Mouse (Mus musculus): ENCODE data around the gene Tcf7l1. TPM values are rescaled to one million over a fixed set of nuclear protein-coding genes. Genes with fewer than 3 reads are reported as not detected.
A peak's percentile ranks its signal among the peaks of the same experiment; 100 is the strongest.

Tcf7l1 gene
- polyA plus RNA-seq, 1 experiment from 2014 or later: 13.6 TPM

GRCm38 (mm10) chr6:72711508-72712081 lies 77.5 kb downstream of the Tcf7l1 start:
- no peaks in the 10 kb centered on the region for H3K36me3 ChIP-seq (ENCODE audit: control insufficient read depth, insufficient read depth)
- 0 out of 2 replicates have a peak, but pooled peaks have one; percentile 50 for ATAC-seq (replicated peaks; ENCODE audit: extremely low read depth, insufficient read depth, low FRiP score)
- H3K27ac ChIP-seq (ENCODE audit: low read length): peak overlapping the region; percentile 37
- 39% methylated on average over 8 of the region's 8 CpGs for WGBS
- H3K9ac ChIP-seq (ENCODE audit: low read length): no peak overlapping the region; the same call in 1 of the 2 replicates
- H3K4me3 ChIP-seq (ENCODE audit: low read length): no peak overlapping the region
- no peaks in the 10 kb centered on the region for H3K27me3 ChIP-seq (ENCODE audit: control insufficient read depth, insufficient read depth, low read length)
- H3K4me1 ChIP-seq (ENCODE audit: control insufficient read depth, insufficient read depth, low read length): peaks cover 32% of the 10 kb centered on the region
- no peak overlapping the region for H3K4me2 ChIP-seq (ENCODE audit: low read depth, low read length)
- no peaks in the 10 kb centered on the region for H3K9me3 ChIP-seq (replicated peaks; ENCODE audit: control insufficient read depth, low read length)

GRCm38 (mm10) chr6:72710897-72711507 lies 78.1 kb downstream of the Tcf7l1 start:
- Histone ChIP-seq H3K4me2 (ENCODE audit: low read depth, low read length) (no peak overlapping the region), H3K4me1 (ENCODE audit: control insufficient read depth, insufficient read depth, low read length) (peaks cover 32% of the 10 kb centered on the region), H3K9me3 (replicated peaks; ENCODE audit: control insufficient read depth, low read length) (no peaks in the 10 kb centered on the region), H3K27ac (ENCODE audit: low read length) (peak overlapping the region; percentile 37), H3K27me3 (ENCODE audit: control insufficient read depth, insufficient read depth, low read length) (no peaks in the 10 kb centered on the region), H3K9ac (ENCODE audit: low read length) (no peak overlapping the region; the same call in 1 of the 2 replicates), H3K36me3 (ENCODE audit: control insufficient read depth, insufficient read depth) (no peaks in the 10 kb centered on the region), H3K4me3 (ENCODE audit: low read length) (no peak overlapping the region)
- WGBS: 70% methylated on average over 10 of the region's 10 CpGs
- no peak for ATAC-seq (replicated peaks; ENCODE audit: extremely low read depth, insufficient read depth, low FRiP score)

DNA sequence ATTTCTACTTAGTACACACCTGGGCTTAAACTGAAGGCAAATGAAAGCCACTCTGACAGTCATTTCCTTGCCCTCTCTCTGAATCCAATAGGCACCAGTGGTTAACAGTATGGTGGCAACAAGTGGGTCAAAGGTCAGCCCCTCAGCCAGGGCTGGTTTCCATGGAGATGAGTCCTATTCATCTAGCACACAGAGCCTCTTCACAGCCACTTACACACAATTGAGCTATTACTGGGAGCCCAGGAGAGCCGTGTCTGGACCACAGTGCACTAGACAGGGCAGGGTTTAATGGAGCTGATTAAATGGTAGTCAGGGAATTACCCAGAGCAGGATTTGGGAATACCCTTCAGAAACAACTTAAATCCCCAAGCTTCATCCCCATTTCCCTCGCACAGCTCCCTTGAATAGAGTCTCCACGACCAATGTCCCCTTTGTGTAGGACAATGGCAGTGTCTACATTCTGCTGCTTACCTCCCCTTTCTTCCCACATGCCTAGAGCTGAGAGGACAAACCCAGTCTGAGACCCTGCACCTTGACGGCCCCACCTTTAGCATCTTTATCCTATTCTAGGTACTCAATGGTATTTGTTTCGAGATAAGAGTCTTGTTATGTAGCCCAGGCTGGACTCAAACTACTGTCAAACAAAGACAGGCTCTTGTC lies 89.5 kb downstream of the Tcf7l1 start:
- Histone ChIP-seq H3K27me3 (ENCODE audit: control insufficient read depth, insufficient read depth, low read length) (no peaks in the 10 kb centered on the region), H3K9me3 (replicated peaks; ENCODE audit: control insufficient read depth, low read length) (no peaks in the 10 kb centered on the region), H3K9ac (ENCODE audit: low read length) (no peak overlapping the region), H3K4me1 (ENCODE audit: control insufficient read depth, insufficient read depth, low read length) (peaks cover 18% of the 10 kb centered on the region), H3K4me2 (ENCODE audit: low read depth, low read length) (no peak overlapping the region), H3K36me3 (ENCODE audit: control insufficient read depth, insufficient read depth) (no peaks in the 10 kb centered on the region), H3K4me3 (ENCODE audit: low read length) (no peak overlapping the region), H3K27ac (ENCODE audit: low read length) (no peak overlapping the region)
- WGBS: 70% methylated on average over 5 of the region's 5 CpGs
- no peak for ATAC-seq (replicated peaks; ENCODE audit: extremely low read depth, insufficient read depth, low FRiP score)

GRCm38 (mm10) chr6:72698559-72698958 lies 90.5 kb downstream of the Tcf7l1 start:
- Histone ChIP-seq H3K27ac (ENCODE audit: low read length) (no peak overlapping the region), H3K4me3 (ENCODE audit: low read length) (no peak overlapping the region), H3K27me3 (ENCODE audit: control insufficient read depth, insufficient read depth, low read length) (no peaks in the 10 kb centered on the region), H3K9ac (ENCODE audit: low read length) (no peak overlapping the region), H3K4me2 (ENCODE audit: low read depth, low read length) (no peak overlapping the region), H3K4me1 (ENCODE audit: control insufficient read depth, insufficient read depth, low read length) (peaks cover 27% of the 10 kb centered on the region), H3K9me3 (replicated peaks; ENCODE audit: control insufficient read depth, low read length) (no peaks in the 10 kb centered on the region), H3K36me3 (ENCODE audit: control insufficient read depth, insufficient read depth) (no peaks in the 10 kb centered on the region)
- ATAC-seq (replicated peaks; ENCODE audit: extremely low read depth, insufficient read depth, low FRiP score): no peak
- 93% methylated on average over 5 of the region's 5 CpGs for WGBS

- H3K9ac ChIP-seq (ENCODE audit: low read length): no peak overlapping the region
- H3K9me3 ChIP-seq (replicated peaks; ENCODE audit: control insufficient read depth, low read length): no peaks in the 10 kb centered on the region
- WGBS: 35% methylated on average over 11 of the region's 11 CpGs
- H3K36me3 ChIP-seq (ENCODE audit: control insufficient read depth, insufficient read depth): no peaks in the 10 kb centered on the region
- H3K27ac ChIP-seq (ENCODE audit: low read length): no peak overlapping the region
- no peak for ATAC-seq (replicated peaks; ENCODE audit: extremely low read depth, insufficient read depth, low FRiP score)
- peaks cover 39% of the 10 kb centered on the region for H3K4me1 ChIP-seq (ENCODE audit: control insufficient read depth, insufficient read depth, low read length)
- H3K27me3 ChIP-seq (ENCODE audit: control insufficient read depth, insufficient read depth, low read length): no peaks in the 10 kb centered on the region
- H3K4me2 ChIP-seq (ENCODE audit: low read depth, low read length): no peak overlapping the region
- no peak overlapping the region for H3K4me3 ChIP-seq (ENCODE audit: low read length)
These were observed 92.3 kb downstream of the Tcf7l1 start for GRCm38 (mm10) chr6:72696601-72697335.

- no peaks in the 10 kb centered on the region for H3K27me3 ChIP-seq (ENCODE audit: control insufficient read depth, insufficient read depth, low read length)
- H3K9me3 ChIP-seq (replicated peaks; ENCODE audit: control insufficient read depth, low read length): no peaks in the 10 kb centered on the region
- peak overlapping the region; percentile 17; the same call in 1 of the 2 replicates for H3K4me2 ChIP-seq (ENCODE audit: low read depth, low read length)
- no peak overlapping the region for H3K4me3 ChIP-seq (ENCODE audit: low read length)
- H3K27ac ChIP-seq (ENCODE audit: low read length): peak overlapping the region; percentile 56
- no peak overlapping the region for H3K9ac ChIP-seq (ENCODE audit: low read length)
- WGBS: 31% methylated on average over 10 of the region's 10 CpGs
- no peak for ATAC-seq (replicated peaks; ENCODE audit: extremely low read depth, insufficient read depth, low FRiP score)
- H3K36me3 ChIP-seq (ENCODE audit: control insufficient read depth, insufficient read depth): no peaks in the 10 kb centered on the region
- H3K4me1 ChIP-seq (ENCODE audit: control insufficient read depth, insufficient read depth, low read length): peaks cover 44% of the 10 kb centered on the region
These were observed 94.3 kb downstream of the Tcf7l1 start for GRCm38 (mm10) chr6:72694791-72695204.

DNA sequence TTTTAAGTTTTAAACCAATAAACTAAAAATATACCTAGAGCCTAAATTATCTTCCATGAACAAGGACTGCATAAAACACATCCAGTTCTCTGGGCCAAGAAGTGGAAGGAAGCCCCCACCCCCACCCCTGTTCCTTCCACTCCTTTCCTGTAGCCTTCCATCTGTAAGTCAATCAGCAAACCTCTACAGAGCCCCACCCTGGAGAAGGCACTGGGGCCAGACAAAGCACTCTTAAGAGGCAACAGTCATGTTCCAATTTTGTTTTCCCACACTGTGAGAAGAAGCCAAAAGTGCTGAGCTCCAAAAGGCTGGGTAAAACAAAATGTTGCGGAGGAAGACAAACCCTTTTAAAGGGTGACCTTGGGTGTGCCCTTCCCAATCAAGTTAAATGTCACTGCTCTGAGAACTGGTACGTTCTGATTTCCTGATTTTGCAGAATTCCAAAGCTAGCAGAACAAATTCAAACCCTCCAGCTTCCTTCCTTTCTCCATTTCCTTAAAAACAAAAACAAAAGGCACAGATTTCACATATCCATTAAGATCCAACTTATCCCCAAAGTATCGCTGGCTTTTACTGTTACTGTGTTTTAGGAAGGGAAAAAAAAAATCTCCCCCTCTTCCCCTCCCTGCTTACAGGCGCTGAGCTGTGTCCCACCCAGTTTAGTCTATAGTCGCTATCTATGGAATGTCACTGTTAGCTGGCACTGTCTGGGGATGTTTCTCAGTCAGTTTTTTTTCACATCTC lies 94.8 kb downstream of the Tcf7l1 start:
- H3K4me1 ChIP-seq (ENCODE audit: control insufficient read depth, insufficient read depth, low read length): peaks cover 44% of the 10 kb centered on the region
- 16% methylated on average over 5 of the region's 5 CpGs for WGBS
- no peaks in the 10 kb centered on the region for H3K27me3 ChIP-seq (ENCODE audit: control insufficient read depth, insufficient read depth, low read length)
- peak; percentile 38; the same call in 1 of the 2 replicates for ATAC-seq (replicated peaks; ENCODE audit: extremely low read depth, insufficient read depth, low FRiP score)
- peak overlapping the region; percentile 56 for H3K27ac ChIP-seq (ENCODE audit: low read length)
- no peak overlapping the region for H3K4me3 ChIP-seq (ENCODE audit: low read length)
- no peaks in the 10 kb centered on the region for H3K9me3 ChIP-seq (replicated peaks; ENCODE audit: control insufficient read depth, low read length)
- H3K36me3 ChIP-seq (ENCODE audit: control insufficient read depth, insufficient read depth): no peaks in the 10 kb centered on the region
- H3K9ac ChIP-seq (ENCODE audit: low read length): no peak overlapping the region
- peak overlapping the region; percentile 17; the same call in 1 of the 2 replicates for H3K4me2 ChIP-seq (ENCODE audit: low read depth, low read length)

DNA sequence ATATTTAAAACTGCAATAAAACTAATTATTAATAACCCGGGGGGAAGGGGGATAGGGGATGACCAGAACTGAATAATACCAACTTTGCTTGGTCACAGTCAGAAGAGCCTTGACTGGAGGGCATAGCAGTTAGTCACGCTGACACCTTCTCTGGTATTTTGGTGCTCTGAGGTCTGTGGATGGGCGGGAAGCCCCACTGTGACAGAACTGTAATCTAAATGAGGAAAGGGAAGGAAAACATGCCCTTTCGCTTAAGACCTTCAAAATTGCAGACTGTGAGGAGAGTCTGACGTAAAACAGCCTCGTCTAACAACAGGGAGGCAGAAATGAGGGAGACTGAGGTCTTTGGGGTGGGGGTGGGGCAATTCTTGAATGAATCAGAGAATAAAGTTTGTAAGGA lies 96.6 kb downstream of the Tcf7l1 start:
- WGBS: 69% methylated on average over 6 of the region's 6 CpGs
- Histone ChIP-seq H3K4me2 (ENCODE audit: low read depth, low read length) (no peak overlapping the region), H3K27me3 (ENCODE audit: control insufficient read depth, insufficient read depth, low read length) (no peaks in the 10 kb centered on the region), H3K9ac (ENCODE audit: low read length) (no peak overlapping the region), H3K27ac (ENCODE audit: low read length) (no peak overlapping the region), H3K9me3 (replicated peaks; ENCODE audit: control insufficient read depth, low read length) (no peaks in the 10 kb centered on the region), H3K4me1 (ENCODE audit: control insufficient read depth, insufficient read depth, low read length) (peaks cover 44% of the 10 kb centered on the region), H3K36me3 (ENCODE audit: control insufficient read depth, insufficient read depth) (no peaks in the 10 kb centered on the region), H3K4me3 (ENCODE audit: low read length) (no peak overlapping the region)
- no peak for ATAC-seq (replicated peaks; ENCODE audit: extremely low read depth, insufficient read depth, low FRiP score)
